Mouse (Mus musculus): ENCODE measurements around the gene Bmpr1a.
"Not testable (repeated sequence)": the region's sequence is repeated elsewhere in the genome, so short reads cannot be mapped to it uniquely, and the experiment has no call there.

Bmpr1a gene

GRCm38 (mm10) chr14:34372646-34373045, 130.5 kb downstream of the Bmpr1a start:
- Histone ChIP-seq H3K4me3 (replicated peaks; ENCODE audit: low read length) (no peak overlapping the region), H3K9me3 (ENCODE audit: low read length) (no peaks in the 10 kb centered on the region), H3K4me1 (replicated peaks; ENCODE audit: low read depth, low read length) (peaks cover 80% of the 10 kb centered on the region), H3K27me3 (ENCODE audit: insufficient read depth, low read length) (no peaks in the 10 kb centered on the region; the same call in 1 of the 2 replicates), H3K36me3 (ENCODE audit: insufficient read depth, low read length) (no peaks in the 10 kb centered on the region)
- TF ChIP-seq CTCF (conservative IDR thresholded peaks at IDR 0.05; ENCODE audit: low read length) (peak; percentile 94), POU5F1 (IDR thresholded peaks at IDR 0.05; ENCODE audit: borderline replicate concordance, low read length) (no peak), NANOG (IDR thresholded peaks at IDR 0.05; ENCODE audit: borderline replicate concordance, low read length) (no peak)

GRCm38 (mm10) chr14:34371763-34372162, 131.4 kb downstream of the Bmpr1a start:
- TF ChIP-seq POU5F1 (IDR thresholded peaks at IDR 0.05; ENCODE audit: borderline replicate concordance, low read length) (no peak), CTCF (conservative IDR thresholded peaks at IDR 0.05; ENCODE audit: low read length) (no peak), NANOG (IDR thresholded peaks at IDR 0.05; ENCODE audit: borderline replicate concordance, low read length) (no peak)
- H3K36me3 ChIP-seq (ENCODE audit: insufficient read depth, low read length) = no peaks in the 10 kb centered on the region
- H3K9me3 ChIP-seq (ENCODE audit: low read length) = no peaks in the 10 kb centered on the region
- H3K4me1 ChIP-seq (replicated peaks; ENCODE audit: low read depth, low read length) = peaks cover 71% of the 10 kb centered on the region
- H3K4me3 ChIP-seq (replicated peaks; ENCODE audit: low read length) = no peak overlapping the region
- no peaks in the 10 kb centered on the region; the same call in 1 of the 2 replicates for H3K27me3 ChIP-seq (ENCODE audit: insufficient read depth, low read length)

GRCm38 (mm10) chr14:34370921-34371320, 132.2 kb downstream of the Bmpr1a start:
- H3K36me3 ChIP-seq (ENCODE audit: insufficient read depth, low read length) = no peaks in the 10 kb centered on the region
- TF ChIP-seq NANOG (IDR thresholded peaks at IDR 0.05; ENCODE audit: borderline replicate concordance, low read length) (no peak), CTCF (conservative IDR thresholded peaks at IDR 0.05; ENCODE audit: low read length) (no peak), POU5F1 (IDR thresholded peaks at IDR 0.05; ENCODE audit: borderline replicate concordance, low read length) (no peak)

GRCm38 (mm10) chr14:34370203-34370602, 132.9 kb downstream of the Bmpr1a start:
- H3K9me3 ChIP-seq (ENCODE audit: low read length) = peaks cover 8% of the 10 kb centered on the region
- no peaks in the 10 kb centered on the region for H3K27me3 ChIP-seq (ENCODE audit: insufficient read depth, low read length)
- H3K4me3 ChIP-seq (replicated peaks; ENCODE audit: low read length) = no peak overlapping the region
- TF ChIP-seq NANOG (IDR thresholded peaks at IDR 0.05; ENCODE audit: borderline replicate concordance, low read length) (no peak), CTCF (conservative IDR thresholded peaks at IDR 0.05; ENCODE audit: low read length) (no peak), POU5F1 (IDR thresholded peaks at IDR 0.05; ENCODE audit: borderline replicate concordance, low read length) (no peak)
- H3K4me1 ChIP-seq (replicated peaks; ENCODE audit: low read depth, low read length) = peaks cover 57% of the 10 kb centered on the region
- peaks cover 6% of the 10 kb centered on the region; the same call in 1 of the 2 replicates for H3K36me3 ChIP-seq (ENCODE audit: insufficient read depth, low read length)

More at GRCm38 (mm10) chr14:34370921-34371320, 132.2 kb downstream of the Bmpr1a start:
- Histone ChIP-seq H3K4me3 (replicated peaks; ENCODE audit: low read length) (no peak overlapping the region), H3K27me3 (ENCODE audit: insufficient read depth, low read length) (no peaks in the 10 kb centered on the region; the same call in 1 of the 2 replicates), H3K4me1 (replicated peaks; ENCODE audit: low read depth, low read length) (peaks cover 64% of the 10 kb centered on the region), H3K9me3 (ENCODE audit: low read length) (peaks cover 1% of the 10 kb centered on the region; the same call in 1 of the 2 replicates)

GRCm38 (mm10) chr14:34365147-34365507, 138.0 kb downstream of the Bmpr1a start:
- H3K4me3 ChIP-seq (replicated peaks; ENCODE audit: low read length) = no peak overlapping the region; the same call in 1 of the 2 replicates

GRCm38 (mm10) chr14:34364254-34365146, 138.6 kb downstream of the Bmpr1a start:
- H3K36me3 ChIP-seq (ENCODE audit: insufficient read depth, low read length); H3K27me3 ChIP-seq (ENCODE audit: insufficient read depth, low read length): not testable (repeated sequence)
- H3K4me1 ChIP-seq (replicated peaks; ENCODE audit: low read depth, low read length) = peaks cover 43% of the 10 kb centered on the region
- peak overlapping the region; percentile 74 for H3K4me3 ChIP-seq (replicated peaks; ENCODE audit: low read length)
- peaks cover 20% of the 10 kb centered on the region for H3K9me3 ChIP-seq (ENCODE audit: low read length)

More at GRCm38 (mm10) chr14:34365147-34365507, 138.0 kb downstream of the Bmpr1a start:
- peaks cover 41% of the 10 kb centered on the region for H3K4me1 ChIP-seq (replicated peaks; ENCODE audit: low read depth, low read length)
- H3K27me3 ChIP-seq (ENCODE audit: insufficient read depth, low read length) = no peaks in the 10 kb centered on the region
- TF ChIP-seq CTCF (conservative IDR thresholded peaks at IDR 0.05; ENCODE audit: low read length) = no peak
- no peak for TF ChIP-seq POU5F1 (IDR thresholded peaks at IDR 0.05; ENCODE audit: borderline replicate concordance, low read length)
- no peak for TF ChIP-seq NANOG (IDR thresholded peaks at IDR 0.05; ENCODE audit: borderline replicate concordance, low read length)
- H3K36me3 ChIP-seq (ENCODE audit: insufficient read depth, low read length) = peaks cover 7% of the 10 kb centered on the region; the same call in 1 of the 2 replicates
- peaks cover 20% of the 10 kb centered on the region for H3K9me3 ChIP-seq (ENCODE audit: low read length)

GRCm38 (mm10) chr14:34363490-34364253, 139.5 kb downstream of the Bmpr1a start:
- TF ChIP-seq CTCF (conservative IDR thresholded peaks at IDR 0.05; ENCODE audit: low read length) (no peak), POU5F1 (IDR thresholded peaks at IDR 0.05; ENCODE audit: borderline replicate concordance, low read length) (no peak), NANOG (IDR thresholded peaks at IDR 0.05; ENCODE audit: borderline replicate concordance, low read length) (no peak)
- H3K4me3 ChIP-seq (replicated peaks; ENCODE audit: low read length) = peak overlapping the region; percentile 74
- peaks cover 47% of the 10 kb centered on the region for H3K4me1 ChIP-seq (replicated peaks; ENCODE audit: low read depth, low read length)
- H3K9me3 ChIP-seq (ENCODE audit: low read length) = peaks cover 20% of the 10 kb centered on the region
- H3K36me3 ChIP-seq (ENCODE audit: insufficient read depth, low read length) = peaks cover 7% of the 10 kb centered on the region; the same call in 1 of the 2 replicates
- H3K27me3 ChIP-seq (ENCODE audit: insufficient read depth, low read length) = no peaks in the 10 kb centered on the region

- peaks cover 7% of the 10 kb centered on the region; the same call in 1 of the 2 replicates for H3K36me3 ChIP-seq (ENCODE audit: insufficient read depth, low read length)
- peaks cover 20% of the 10 kb centered on the region for H3K9me3 ChIP-seq (ENCODE audit: low read length)
- no peaks in the 10 kb centered on the region for H3K27me3 ChIP-seq (ENCODE audit: insufficient read depth, low read length)
- H3K4me1 ChIP-seq (replicated peaks; ENCODE audit: low read depth, low read length) = peaks cover 47% of the 10 kb centered on the region
- TF ChIP-seq POU5F1 (IDR thresholded peaks at IDR 0.05; ENCODE audit: borderline replicate concordance, low read length) = no peak
- TF ChIP-seq CTCF (conservative IDR thresholded peaks at IDR 0.05; ENCODE audit: low read length) = peak; percentile 38
- no peak for TF ChIP-seq NANOG (IDR thresholded peaks at IDR 0.05; ENCODE audit: borderline replicate concordance, low read length)
- peak overlapping the region; percentile 74 for H3K4me3 ChIP-seq (replicated peaks; ENCODE audit: low read length)
Observed at GRCm38 (mm10) chr14:34362726-34363445, 140.3 kb downstream of the Bmpr1a start.
